Mouse (Mus musculus) lung, embryonic 16.5 days (tissue): ENCODE data around the gene Wdr4. TPM values are rescaled to one million over a fixed set of nuclear protein-coding genes. Genes with fewer than 3 reads are reported as not detected.
A peak's percentile ranks its signal among the peaks of the same experiment; 100 is the strongest.

ENCODE experiments used
- ATAC-seq: fragments of 200-750 bp; cut with Nextera tagmentation; 2 replicates; pipeline ENCODE4 v1.8.0; 2017; ENCODE audit warnings: low read depth, mild to moderate bottlenecking, moderate library complexity
- H3K27ac ChIP-seq: fragments of 300-500 bp; sonication (generic); 2 replicates; pipeline ENCODE4 v1.5.1; 2014; ENCODE audit warnings: mild to moderate bottlenecking, control low read depth, low read length
- H3K27me3 ChIP-seq: fragments of 300-500 bp; sonication (generic); 2 replicates; pipeline ENCODE4 v1.6.1; 2014; ENCODE audit warnings: low read depth, low read length, mixed read lengths; ENCODE audit not compliant: control insufficient read depth, insufficient read depth
- H3K36me3 ChIP-seq: fragments of 300-500 bp; sonication (generic); 2 replicates; pipeline ENCODE4 v1.6.1; 2014; ENCODE audit warnings: low read length; ENCODE audit not compliant: control insufficient read depth, insufficient read depth
- H3K4me1 ChIP-seq: fragments of 300-500 bp; sonication (generic); replicated peaks from 2 replicates; pipeline ENCODE4 v1.6.1; 2014; ENCODE audit warnings: low read length, mixed read lengths; ENCODE audit not compliant: control insufficient read depth, insufficient read depth
- H3K4me2 ChIP-seq: fragments of 300-500 bp; sonication (generic); 2 replicates; pipeline ENCODE4 v1.6.1; 2014; ENCODE audit warnings: low read depth, low read length, control low read depth
- H3K4me3 ChIP-seq: fragments of 300-500 bp; sonication (generic); 2 replicates; pipeline ENCODE4 v1.5.1; 2014; ENCODE audit warnings: mild to moderate bottlenecking, low read length, control low read depth
- H3K9ac ChIP-seq: fragments of 300-500 bp; sonication (generic); 2 replicates; pipeline ENCODE4 v1.6.1; 2014; ENCODE audit warnings: low read length, control low read depth
- H3K9me3 ChIP-seq: fragments of 300-500 bp; sonication (generic); 2 replicates; pipeline ENCODE4 v1.6.1; 2016; ENCODE audit warnings: low read length; ENCODE audit not compliant: control insufficient read depth
- WGBS: fragments of 180-500 bp; shearing (Covaris S2); extraction: QIAGEN DNeasy Blood & Tissue Kit; methylation state at CpG from one replicate; pipeline ENCODE4 v1.1.7; 2014; 5-methylcytosine and 5-hydroxymethylcytosine counted together
- polyA plus RNA-seq: library from polyadenylated mRNA; unstranded; fragments of >200 nt; fragmentation: Nextera tagmentation; extraction: Ambion mirVana; gene quantifications from 2 replicates; pipeline ENCODE4 v1.2.1, GENCODE M21; 2015

The Wdr4 gene
- polyA plus RNA-seq: 28.6 and 33.7 TPM in 2 replicates

GRCm38 (mm10) chr17:31519946-31520838 lies at the start of gene Wdr4, which contains the start of gene Ndufv3:
Gene Wdr4, minus strand, starts transcription at chr17:31519980.
Gene Ndufv3, plus strand, starts transcription at chr17:31520115.
- peak within 1 kb of the TSS; percentile 82 for H3K4me2 ChIP-seq
- ATAC-seq: peak; percentile 99
- peak within 1 kb of the TSS; percentile 62 for H3K4me3 ChIP-seq
- peaks cover 14% of the 10 kb centered on the region for H3K4me1 ChIP-seq
- peaks cover 10% of the 10 kb centered on the region for H3K36me3 ChIP-seq
- H3K9ac ChIP-seq: peak within 1 kb of the TSS; percentile 70
- WGBS: under 1% methylated on average over 42 of the region's 45 CpGs
- peak within 1 kb of the TSS; percentile 66 for H3K27ac ChIP-seq
- no peaks in the 10 kb centered on the region for H3K27me3 ChIP-seq
- H3K9me3 ChIP-seq: no peaks in the 10 kb centered on the region

- no peaks in the 10 kb centered on the region for H3K36me3 ChIP-seq
- 55% methylated on average over 6 of the region's 6 CpGs for WGBS
Observed at GRCm38 (mm10) chr17:31566276-31566675, 46.5 kb upstream of the Wdr4 start.

GRCm38 (mm10) chr17:31565141-31566056 lies 45.6 kb upstream of the Wdr4 start:
- Histone ChIP-seq H3K27me3 (no peaks in the 10 kb centered on the region), H3K4me1 (peaks cover 35% of the 10 kb centered on the region), H3K9me3 (no peaks in the 10 kb centered on the region), H3K9ac (peak overlapping the region; percentile 92), H3K4me2 (peak overlapping the region; percentile 76), H3K27ac (peak overlapping the region; percentile 97), H3K4me3 (peak overlapping the region; percentile 75), H3K36me3 (no peaks in the 10 kb centered on the region)
- WGBS: under 1% methylated on average over 82 of the region's 88 CpGs
- ATAC-seq: peak; percentile 46

More at GRCm38 (mm10) chr17:31566276-31566675, 46.5 kb upstream of the Wdr4 start:
- H3K27ac ChIP-seq: no peak overlapping the region; the same call in 1 of the 2 replicates
- H3K4me3 ChIP-seq: peak overlapping the region; percentile 75
- H3K27me3 ChIP-seq: no peaks in the 10 kb centered on the region
- peak overlapping the region; percentile 76 for H3K4me2 ChIP-seq
- peaks cover 35% of the 10 kb centered on the region for H3K4me1 ChIP-seq
- no peak for ATAC-seq
- H3K9me3 ChIP-seq: no peaks in the 10 kb centered on the region
- H3K9ac ChIP-seq: peak overlapping the region; percentile 92

- no peak for ATAC-seq
- peak overlapping the region; percentile 75 for H3K4me3 ChIP-seq
- H3K9me3 ChIP-seq: no peaks in the 10 kb centered on the region
- H3K9ac ChIP-seq: peak overlapping the region; percentile 92
- peak overlapping the region; percentile 97 for H3K27ac ChIP-seq
- peak overlapping the region; percentile 76 for H3K4me2 ChIP-seq
- H3K36me3 ChIP-seq: no peaks in the 10 kb centered on the region
- H3K27me3 ChIP-seq: no peaks in the 10 kb centered on the region
- H3K4me1 ChIP-seq: peaks cover 35% of the 10 kb centered on the region
- WGBS: 1% methylated on average over 12 of the region's 44 CpGs
Observed at GRCm38 (mm10) chr17:31564858-31565140, 45.0 kb upstream of the Wdr4 start.

GRCm38 (mm10) chr17:31564015-31564857 lies 44.5 kb upstream of the Wdr4 start, which contains the start of gene Pknox1:
Gene Pknox1, plus strand, starts transcription at chr17:31564734.
- Histone ChIP-seq H3K36me3 (no peaks in the 10 kb centered on the region), H3K4me3 (peak within 1 kb of the TSS; percentile 75), H3K9me3 (no peaks in the 10 kb centered on the region), H3K4me2 (peak within 1 kb of the TSS; percentile 76), H3K9ac (peak within 1 kb of the TSS; percentile 92), H3K27me3 (no peaks in the 10 kb centered on the region), H3K27ac (peak within 1 kb of the TSS; percentile 97), H3K4me1 (peaks cover 34% of the 10 kb centered on the region)
- ATAC-seq: peak; percentile 96
- under 1% methylated on average over 70 of the region's 72 CpGs for WGBS

DNA sequence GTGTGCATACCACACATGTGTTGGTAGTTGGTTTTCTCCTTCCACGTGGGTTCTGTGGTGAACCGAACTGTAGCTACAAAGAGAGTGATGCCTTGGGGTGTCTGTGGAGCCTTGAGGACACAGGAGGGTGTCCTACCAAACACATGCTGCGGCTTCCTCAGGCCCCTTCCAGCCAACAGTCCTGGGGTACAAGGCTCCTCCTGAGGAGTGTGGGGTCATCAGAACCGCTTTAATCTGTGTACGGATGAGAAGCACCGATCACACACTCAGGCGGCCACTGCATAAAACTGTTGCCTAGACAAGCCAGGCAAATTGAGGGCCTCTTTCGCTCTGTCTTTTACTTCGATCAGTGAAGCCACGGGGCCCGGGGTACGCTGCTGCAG lies 43.8 kb upstream of the Wdr4 start:
- Histone ChIP-seq H3K9ac (peak overlapping the region; percentile 68), H3K36me3 (no peaks in the 10 kb centered on the region), H3K27ac (peak overlapping the region; percentile 85), H3K4me1 (peaks cover 30% of the 10 kb centered on the region), H3K4me3 (peak overlapping the region; percentile 47), H3K27me3 (no peaks in the 10 kb centered on the region), H3K4me2 (peak overlapping the region; percentile 60), H3K9me3 (no peaks in the 10 kb centered on the region)
- no peak for ATAC-seq
- WGBS: 14% methylated on average over 12 of the region's 12 CpGs

GRCm38 (mm10) chr17:31559021-31559789 lies 39.4 kb upstream of the Wdr4 start:
- WGBS: 85% methylated on average over 11 of the region's 11 CpGs
- no peaks in the 10 kb centered on the region for H3K9me3 ChIP-seq
- H3K36me3 ChIP-seq: no peaks in the 10 kb centered on the region
- ATAC-seq: no peak
- no peak overlapping the region for H3K9ac ChIP-seq
- H3K4me3 ChIP-seq: no peak overlapping the region
- H3K27me3 ChIP-seq: no peaks in the 10 kb centered on the region
- H3K4me1 ChIP-seq: peaks cover 20% of the 10 kb centered on the region
- H3K27ac ChIP-seq: no peak overlapping the region
- H3K4me2 ChIP-seq: no peak overlapping the region

- WGBS: 71% methylated on average over 10 of the region's 10 CpGs
- no peaks in the 10 kb centered on the region for H3K9me3 ChIP-seq
- 0 out of 2 replicates have a peak overlapping the region, but pooled peaks have one; percentile 9 for H3K4me2 ChIP-seq
Observed at GRCm38 (mm10) chr17:31557947-31558542, 38.3 kb upstream of the Wdr4 start.

More at GRCm38 (mm10) chr17:31557947-31558542, 38.3 kb upstream of the Wdr4 start:
- Histone ChIP-seq H3K27ac (no peak overlapping the region), H3K4me3 (no peak overlapping the region), H3K36me3 (no peaks in the 10 kb centered on the region), H3K27me3 (no peaks in the 10 kb centered on the region), H3K4me1 (peaks cover 15% of the 10 kb centered on the region), H3K9ac (peak overlapping the region; percentile 21)
- ATAC-seq: 0 out of 2 replicates have a peak, but pooled peaks have one; percentile 11
